Mouse (Mus musculus) right cerebral cortex, postnatal 14 days (tissue): ENCODE data around the gene Gm6217.
"Not testable (repeated sequence)": the region's sequence is repeated elsewhere in the genome, so short reads cannot be mapped to it uniquely, and the experiment has no call there.

Experiments used
- DNase-seq: peaks from one replicate; pipeline ENCODE4 v3.0.0; 2022

Gene Gm6217

GRCm38 (mm10) chr1:82931326-82931725, at the start of gene Gm6217:
TSS of gene Gm6217 (minus strand) at chr1:82931399.
- DNase-seq = not testable (repeated sequence)

DNA sequence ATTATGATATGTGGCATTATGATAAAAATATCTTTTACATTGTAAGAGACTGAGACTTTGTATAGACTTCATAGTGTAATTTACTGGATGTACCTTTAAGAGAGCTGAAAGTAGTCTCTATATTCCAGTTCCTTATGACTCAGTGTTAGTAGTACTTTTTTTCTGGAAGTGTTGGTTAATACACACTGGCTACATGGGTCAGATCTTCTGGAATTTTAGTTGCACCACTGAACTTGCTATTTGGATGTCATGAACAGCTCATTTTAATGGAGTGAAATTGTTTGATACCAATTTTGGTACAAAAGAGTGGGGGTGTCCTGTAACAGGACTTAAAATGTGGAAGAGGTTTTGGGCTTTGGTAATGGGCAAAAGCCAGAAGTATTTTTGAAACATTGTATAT, 46.6 kb upstream of the Gm6217 start:
- no peak for DNase-seq

DNA sequence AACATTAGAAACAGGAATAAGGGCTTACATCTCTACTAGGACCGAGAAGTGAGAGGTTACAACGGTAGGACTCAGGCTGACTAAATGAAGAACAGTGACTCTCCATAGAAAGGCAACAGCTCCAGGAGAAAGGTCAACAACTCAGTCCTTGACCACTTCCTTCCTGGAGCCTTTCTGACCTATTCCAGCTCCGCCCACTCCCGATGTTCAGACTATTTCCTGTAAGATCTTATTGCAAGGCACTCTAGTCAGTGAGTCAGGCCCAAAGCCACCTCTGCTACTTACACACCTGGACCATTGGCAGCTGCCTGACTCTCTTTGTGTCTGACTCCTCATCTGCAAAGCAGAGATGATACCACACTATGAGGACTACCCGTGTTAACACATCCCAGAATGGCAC, 44.6 kb upstream of the Gm6217 start:
- no peak for DNase-seq

DNA sequence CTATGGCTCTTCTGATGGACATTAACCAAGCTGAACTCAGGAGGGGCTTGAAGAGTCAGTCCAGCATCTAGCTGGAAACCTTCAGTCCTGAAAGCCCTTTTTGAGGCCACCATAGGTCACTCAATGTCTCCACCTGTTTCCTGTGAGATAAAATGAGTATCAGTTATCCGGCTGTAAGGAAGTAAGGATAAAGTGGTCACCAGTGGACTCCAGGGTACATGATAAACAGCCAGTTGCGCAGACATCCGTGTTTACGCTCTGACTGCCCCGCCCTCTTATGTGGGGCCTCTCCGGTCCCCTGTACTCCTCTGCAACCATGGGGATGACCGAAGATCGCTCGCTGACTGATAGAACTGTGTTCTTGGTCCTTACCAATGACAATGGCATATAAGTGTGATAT, 43.1 kb upstream of the Gm6217 start:
- DNase-seq = no peak

GRCm38 (mm10) chr1:82973901-82974300, 42.7 kb upstream of the Gm6217 start:
- no peak for DNase-seq

DNA sequence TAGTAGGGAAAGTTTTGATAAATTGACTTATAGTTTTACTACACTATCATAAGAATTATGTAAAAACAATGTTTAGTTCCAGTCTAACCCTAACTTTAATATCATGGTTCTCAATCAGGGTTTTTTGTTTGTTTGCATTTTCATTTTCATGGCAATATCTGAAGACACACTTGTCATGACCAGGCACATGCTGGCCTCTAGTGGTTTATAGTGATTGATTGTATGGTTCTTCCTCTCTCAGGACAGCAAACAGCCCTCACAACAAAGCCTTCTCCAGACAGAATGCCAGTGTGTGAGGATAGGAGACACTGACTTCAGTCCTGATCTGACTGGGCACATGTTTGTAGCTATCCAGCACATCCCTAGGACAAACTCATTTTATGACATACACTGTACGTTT, 42.0 kb upstream of the Gm6217 start:
- DNase-seq = no peak

- no peak for DNase-seq
Measured at GRCm38 (mm10) chr1:82972046-82972445, 40.8 kb upstream of the Gm6217 start.

DNA sequence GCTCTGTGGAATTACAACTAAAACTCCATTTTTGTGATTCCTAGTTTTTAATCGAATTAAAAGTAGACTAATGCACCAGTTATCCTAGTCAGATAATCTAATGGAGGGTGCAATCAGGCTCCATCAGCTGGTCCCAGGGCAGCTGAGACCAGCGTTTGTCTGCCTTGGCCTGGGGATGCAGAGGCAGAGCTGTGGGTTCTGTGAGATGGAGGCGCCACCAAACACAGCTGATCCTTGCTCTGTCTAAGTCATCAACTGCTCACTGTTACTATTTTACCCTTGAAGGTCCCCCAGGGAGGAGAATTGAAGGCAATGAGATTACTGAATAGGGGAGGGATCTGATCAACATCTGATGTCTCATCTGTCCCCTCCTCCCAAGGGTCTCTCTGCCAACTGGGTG, 35.2 kb upstream of the Gm6217 start:
- no peak for DNase-seq

DNA sequence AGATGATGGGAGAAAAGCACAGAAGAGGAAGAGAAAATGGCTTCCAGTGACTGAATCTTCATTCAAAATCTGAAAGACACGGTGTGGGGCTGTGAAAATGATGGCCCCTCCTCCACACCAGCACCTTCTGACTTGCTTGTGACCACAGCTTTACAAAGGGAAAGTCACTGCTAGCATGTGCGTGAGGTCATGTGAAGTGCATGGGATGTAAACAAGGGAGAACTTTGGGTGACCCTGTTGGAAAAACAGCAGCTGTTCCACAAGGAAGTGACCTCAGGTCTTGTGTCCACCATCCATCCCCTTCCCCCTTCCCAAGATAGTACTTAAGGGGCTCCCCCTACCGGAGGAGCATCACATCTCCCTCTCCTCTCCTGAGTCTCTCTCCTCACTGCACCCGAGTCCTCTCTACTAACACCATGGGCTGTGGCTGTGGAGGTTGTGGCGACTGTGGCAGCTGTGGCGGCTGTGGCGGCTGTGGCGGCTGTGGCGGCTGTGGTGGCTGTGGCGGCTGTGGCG, 28.7 kb upstream of the Gm6217 start, which contains the start of gene Gm47955:
Gene Gm47955, plus strand, starts transcription at position 417 of the 516 bp plus-strand sequence.
- DNase-seq = no peak

- DNase-seq = not testable (repeated sequence)
Measured at GRCm38 (mm10) chr1:82955913-82956312, 24.7 kb upstream of the Gm6217 start, which contains the start of gene Gm7544. TSS of gene Gm7544 (minus strand) at chr1:82956013.

DNA sequence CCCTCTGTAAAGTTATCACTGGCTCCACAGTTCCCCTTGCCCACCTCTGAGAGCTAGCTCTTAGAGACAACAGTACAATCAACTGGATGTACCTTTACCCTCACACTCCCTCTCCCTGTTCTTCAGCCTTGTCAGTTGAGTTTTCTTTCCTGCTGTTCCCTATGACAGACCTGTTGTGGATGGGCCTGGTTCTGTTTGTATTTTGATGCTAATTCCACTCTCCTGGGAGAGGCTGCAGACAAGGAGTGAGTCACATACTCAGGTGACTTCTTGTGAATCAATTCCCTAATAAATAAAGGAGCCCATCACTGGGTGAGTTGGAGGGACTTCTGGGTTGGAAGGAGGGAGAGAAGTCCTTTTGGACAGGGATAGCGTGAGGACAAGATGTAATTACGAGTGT, 17.4 kb upstream of the Gm6217 start:
- DNase-seq = no peak

DNA sequence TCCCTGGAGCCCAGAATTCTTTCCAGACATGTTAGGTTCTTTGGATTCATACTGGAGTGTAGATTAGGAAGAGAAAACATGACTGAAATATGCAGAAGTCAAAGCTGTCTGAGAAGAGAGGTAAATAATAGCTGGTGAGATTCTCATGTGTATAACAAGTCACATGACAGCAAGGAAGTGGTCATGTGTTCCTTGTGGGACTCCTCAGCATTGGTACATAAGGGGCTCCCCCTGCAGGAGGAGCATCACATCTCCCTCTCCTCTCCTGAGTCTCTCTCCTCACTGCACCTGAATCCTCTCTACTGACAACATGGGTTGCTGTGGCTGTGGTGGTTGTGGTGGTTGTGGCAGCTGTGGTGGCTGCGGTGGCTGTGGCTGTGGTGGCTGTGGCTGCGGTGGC, 14.8 kb upstream of the Gm6217 start:
- DNase-seq = not testable (repeated sequence)

DNA sequence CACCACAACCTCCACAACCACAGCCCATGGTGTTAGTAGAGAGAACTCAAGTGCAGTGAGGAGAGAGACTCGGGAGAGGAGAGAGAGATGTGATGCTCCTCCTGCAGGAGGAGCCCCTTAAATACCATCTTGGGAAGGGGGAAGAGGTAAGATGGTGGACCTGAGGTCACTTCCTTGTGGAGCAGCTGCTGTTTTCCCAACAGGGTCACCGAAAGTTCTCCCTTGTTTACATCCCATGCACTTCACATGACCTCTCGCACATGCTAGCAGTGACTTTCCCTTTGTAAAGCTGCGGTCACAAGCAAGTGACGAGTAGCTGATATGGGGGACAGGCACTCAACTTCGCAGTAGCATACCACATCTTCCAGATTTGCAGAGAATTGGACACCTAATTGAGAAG, 12.1 kb upstream of the Gm6217 start, which contains the start of gene A030003K21Rik:
Gene A030003K21Rik, minus strand, starts transcription at position 94 of the 400 bp plus-strand sequence.
- DNase-seq = not testable (repeated sequence)

- not testable (repeated sequence) for DNase-seq
Measured at GRCm38 (mm10) chr1:82942505-82942904, 11.3 kb upstream of the Gm6217 start.

DNA sequence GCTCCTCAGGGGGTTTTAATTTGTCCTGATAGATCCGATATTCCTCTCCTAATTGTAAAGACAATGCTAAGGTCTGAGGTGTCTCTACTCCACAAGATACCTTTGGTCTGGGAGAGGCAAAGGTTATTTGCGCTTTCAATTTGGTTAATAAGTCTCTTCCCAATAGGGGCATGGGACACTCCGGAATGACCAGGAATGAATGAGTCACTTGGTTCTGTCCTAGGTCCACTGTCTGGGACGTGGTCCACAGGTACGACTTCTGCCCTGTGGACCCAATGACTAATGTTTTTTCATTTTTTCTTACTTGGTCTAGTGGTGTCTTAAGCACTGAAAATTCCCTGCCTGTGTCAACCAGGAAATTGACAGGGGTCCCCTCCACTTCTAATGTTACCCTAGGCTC, 7.5 kb upstream of the Gm6217 start:
- DNase-seq = no peak

DNA sequence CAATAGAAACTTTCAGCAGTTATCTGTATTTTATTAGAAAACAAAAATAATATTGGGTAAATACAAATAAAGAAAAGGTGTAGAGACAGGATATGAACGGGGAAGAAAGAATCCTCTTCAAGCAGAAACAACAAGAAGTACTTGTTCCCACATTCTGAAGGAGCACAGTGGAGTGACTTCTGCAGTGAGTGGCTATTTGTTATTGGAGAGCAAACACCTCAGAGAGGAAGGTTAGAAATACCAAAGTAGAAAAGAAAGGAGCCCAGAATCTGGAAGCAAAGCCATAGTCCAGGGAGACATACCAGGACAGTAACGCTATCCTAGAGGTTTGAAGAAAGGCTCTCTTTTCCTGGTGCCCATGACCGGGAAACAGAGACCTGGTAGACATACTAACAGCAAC, 641 bp downstream of the Gm6217 start:
- DNase-seq = not testable (repeated sequence)

GRCm38 (mm10) chr1:82924650-82925049, 6.5 kb downstream of the Gm6217 start, which contains the start of gene A030014E15Rik:
TSS of gene A030014E15Rik (plus strand) at chr1:82924917.
- DNase-seq = no peak

DNA sequence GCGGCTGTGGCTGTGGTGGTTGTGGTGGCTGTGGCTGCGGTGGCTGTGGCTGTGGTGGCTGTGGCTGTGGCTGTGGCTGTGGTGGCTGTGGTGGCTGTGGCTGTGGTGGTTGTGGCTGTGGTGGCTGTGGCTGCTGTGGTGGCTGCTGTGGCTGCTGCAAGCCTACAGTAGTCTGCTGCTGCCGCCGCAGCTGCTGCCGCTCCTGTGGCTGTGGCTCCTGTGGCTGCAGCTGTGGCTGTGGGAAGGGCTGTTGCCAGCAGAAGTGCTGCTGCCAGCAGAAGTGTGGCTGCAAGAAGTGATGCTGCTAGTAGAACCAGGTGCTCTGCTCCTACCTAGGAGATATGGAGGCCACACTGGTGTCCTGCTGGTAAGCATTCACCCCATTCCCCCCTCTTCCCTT, 17.8 kb downstream of the Gm6217 start:
- not testable (repeated sequence) for DNase-seq

GRCm38 (mm10) chr1:82913025-82913424, 18.2 kb downstream of the Gm6217 start, which contains the start of gene A030005L19Rik:
TSS of gene A030005L19Rik (plus strand) at chr1:82913325.
- no peak for DNase-seq

- DNase-seq = no peak
Measured at GRCm38 (mm10) chr1:82905886-82906285, 25.3 kb downstream of the Gm6217 start.

- DNase-seq = no peak
Measured at GRCm38 (mm10) chr1:82901201-82901600, 30.0 kb downstream of the Gm6217 start.

- DNase-seq = no peak
Measured at GRCm38 (mm10) chr1:82900567-82900966, 30.6 kb downstream of the Gm6217 start.

DNA sequence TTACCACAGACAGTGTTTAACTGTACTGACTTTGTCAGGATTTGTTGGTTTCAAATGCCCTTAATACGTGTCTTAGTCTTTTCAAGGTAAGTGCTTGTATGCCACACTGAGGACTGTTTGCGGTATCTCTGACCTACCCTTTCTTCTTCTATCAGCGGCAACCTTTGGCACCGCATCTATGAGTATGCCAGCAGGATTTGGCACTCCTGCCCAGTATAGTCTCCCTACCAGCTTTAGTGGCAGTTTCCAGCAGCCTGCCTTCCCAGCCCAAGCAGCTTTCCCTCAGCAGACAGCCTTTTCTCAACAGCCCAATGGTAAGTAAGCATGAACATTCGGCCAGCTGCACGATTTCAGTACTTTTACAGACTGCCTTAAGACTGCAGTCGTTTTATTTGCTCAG, 37.9 kb downstream of the Gm6217 start:
- no peak for DNase-seq
